Mouse (Mus musculus): ENCODE measurements at regions not wholly inside any gene's neighbourhood (a gene's known extent, or its start where the extent isn't known, plus 50 kb on each side); places are given as distances from the start of the nearest gene placed in this dataset.

- DNase-seq (ENCODE audit: low spot score in 2 of 2): no peak
These were observed 616.5 kb downstream of the Dok5 start for GRCm38 (mm10) chr2:171348156-171348555.

- no peak for DNase-seq (ENCODE audit: low spot score in 2 of 2)
These were observed 602.5 kb downstream of the Dok5 start for GRCm38 (mm10) chr2:171333816-171334757.

- DNase-seq (ENCODE audit: low spot score in 2 of 2): no peak
These were observed 601.2 kb downstream of the Dok5 start for GRCm38 (mm10) chr2:171332826-171333225.

GRCm38 (mm10) chr2:171331529-171331928 lies 599.9 kb downstream of the Dok5 start:
- no peak for DNase-seq (ENCODE audit: low spot score in 2 of 2)

- DNase-seq (ENCODE audit: low spot score in 2 of 2): no peak
These were observed 595.3 kb downstream of the Dok5 start for GRCm38 (mm10) chr2:171326909-171327308.

GRCm38 (mm10) chr2:171308486-171308885 lies 576.9 kb downstream of the Dok5 start:
- DNase-seq (ENCODE audit: low spot score in 2 of 2): no peak

- no peak for DNase-seq (ENCODE audit: low spot score in 2 of 2)
These were observed 574.4 kb downstream of the Dok5 start for GRCm38 (mm10) chr2:171306000-171306399.

- no peak for DNase-seq (ENCODE audit: low spot score in 2 of 2)
These were observed 566.9 kb downstream of the Dok5 start for GRCm38 (mm10) chr2:171298519-171298918.

GRCm38 (mm10) chr2:171295603-171296002 lies 564.0 kb downstream of the Dok5 start:
- no peak for DNase-seq (ENCODE audit: low spot score in 2 of 2)

- DNase-seq (ENCODE audit: low spot score in 2 of 2): no peak
These were observed 561.0 kb downstream of the Dok5 start for GRCm38 (mm10) chr2:171292579-171292978.

GRCm38 (mm10) chr2:171285719-171286394 lies 554.2 kb downstream of the Dok5 start:
- DNase-seq (ENCODE audit: low spot score in 2 of 2): no peak

- DNase-seq (ENCODE audit: low spot score in 2 of 2): no peak
These were observed 548.5 kb downstream of the Dok5 start for GRCm38 (mm10) chr2:171280132-171280531.

- no peak for DNase-seq (ENCODE audit: low spot score in 2 of 2)
These were observed 547.7 kb downstream of the Dok5 start for GRCm38 (mm10) chr2:171279319-171279718.

GRCm38 (mm10) chr2:171253194-171253593 lies 521.6 kb downstream of the Dok5 start:
- DNase-seq (ENCODE audit: low spot score in 2 of 2): no peak

GRCm38 (mm10) chr2:171245391-171245790 lies 513.8 kb downstream of the Dok5 start:
- no peak for DNase-seq (ENCODE audit: low spot score in 2 of 2)

- DNase-seq (ENCODE audit: low spot score in 2 of 2): no peak
These were observed 510.7 kb downstream of the Dok5 start for GRCm38 (mm10) chr2:171242356-171242755.

- no peak for DNase-seq (ENCODE audit: low spot score in 2 of 2)
These were observed 505.8 kb downstream of the Dok5 start for GRCm38 (mm10) chr2:171237276-171237960.

- no peak for DNase-seq (ENCODE audit: low spot score in 2 of 2)
These were observed 501.2 kb downstream of the Dok5 start for GRCm38 (mm10) chr2:171232812-171233211.

GRCm38 (mm10) chr2:171231288-171232050 lies 499.9 kb downstream of the Dok5 start:
- no peak for DNase-seq (ENCODE audit: low spot score in 2 of 2)

- no peak for DNase-seq (ENCODE audit: low spot score in 2 of 2)
These were observed 498.9 kb downstream of the Dok5 start for GRCm38 (mm10) chr2:171230536-171230935.

- DNase-seq (ENCODE audit: low spot score in 2 of 2): no peak
These were observed 496.6 kb downstream of the Dok5 start for GRCm38 (mm10) chr2:171228229-171228628.

GRCm38 (mm10) chr2:171213792-171214191 lies 482.2 kb downstream of the Dok5 start:
- no peak for DNase-seq (ENCODE audit: low spot score in 2 of 2)
